Mouse (Mus musculus): ENCODE measurements around the gene Srxn1. TPM values are rescaled to one million over a fixed set of nuclear protein-coding genes. Genes with fewer than 3 reads are reported as not detected.
"Not testable (repeated sequence)": the region's sequence is repeated elsewhere in the genome, so short reads cannot be mapped to it uniquely, and the experiment has no call there.

Gene Srxn1
- polyA plus RNA-seq (2015; fragmentation: Nextera tagmentation; extraction: Ambion mirVana) = 7.4 and 7.7 TPM in 2 replicates

DNA sequence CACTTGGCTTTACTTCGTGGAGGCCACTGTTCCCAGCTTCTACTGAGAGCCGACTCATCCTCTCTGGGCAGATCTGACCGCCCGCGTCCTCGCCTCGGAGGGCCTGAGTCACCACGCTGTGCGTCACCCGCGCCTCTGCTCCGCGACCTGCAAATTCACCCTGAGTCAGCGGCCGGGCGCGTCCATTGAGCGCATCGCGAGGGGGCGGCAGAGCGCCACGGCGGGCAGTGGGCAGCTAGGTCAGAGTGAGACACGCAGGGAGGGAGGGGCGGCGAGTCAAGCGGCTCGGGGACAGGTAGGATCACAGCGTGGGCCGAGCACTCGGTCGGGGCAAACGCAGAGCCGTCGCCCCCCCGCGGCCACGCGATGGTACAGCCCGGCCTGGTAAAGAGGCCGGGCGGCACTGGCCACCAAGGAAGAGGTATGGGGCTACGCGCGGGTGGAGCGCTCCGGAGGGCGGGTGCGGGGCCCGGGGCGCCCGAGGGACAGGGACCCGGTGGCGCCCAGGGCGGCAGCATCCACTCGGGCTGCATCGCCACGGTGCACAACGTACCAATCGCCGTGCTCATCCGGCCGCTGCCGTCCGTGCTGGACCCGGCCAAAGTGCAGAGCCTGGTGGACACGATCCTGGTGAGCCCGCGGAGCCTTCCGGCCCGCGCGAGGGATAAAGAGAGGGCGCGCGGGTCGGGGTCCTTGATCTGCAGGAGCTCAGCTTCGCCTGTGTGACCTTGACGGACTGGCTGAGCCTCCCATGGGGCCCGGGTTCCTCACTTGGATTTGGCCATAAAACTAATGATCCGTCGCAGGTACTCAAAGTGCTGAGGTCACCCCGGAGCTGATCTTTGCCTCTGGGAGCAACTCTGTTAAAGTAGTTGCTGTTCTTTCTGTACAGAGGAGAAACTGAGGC lies at the start of gene Srxn1:
Srxn1 (plus strand) TSS at position 199 of the 907 bp plus-strand sequence.
- Histone ChIP-seq H3K27ac (replicated peaks) (peak within 1 kb of the TSS; percentile 67), H3K4me3 (peak within 1 kb of the TSS; percentile 77), H3K9me3 (no peaks in the 10 kb centered on the region), H3K4me2 (peak within 1 kb of the TSS; percentile 87), H3K27me3 (replicated peaks) (peaks cover 38% of the 10 kb centered on the region), H3K9ac (peak within 1 kb of the TSS; percentile 88), H3K36me3 (peaks cover 8% of the 10 kb centered on the region; the same call in 1 of the 2 replicates), H3K4me1 (peaks cover 15% of the 10 kb centered on the region)
- ATAC-seq (ENCODE audit: extremely low read depth, insufficient number of reproducible peaks, low FRiP score, low TSS enrichment) = peak; percentile 94
- WGBS = 2% methylated on average over 81 of the region's 84 CpGs

DNA sequence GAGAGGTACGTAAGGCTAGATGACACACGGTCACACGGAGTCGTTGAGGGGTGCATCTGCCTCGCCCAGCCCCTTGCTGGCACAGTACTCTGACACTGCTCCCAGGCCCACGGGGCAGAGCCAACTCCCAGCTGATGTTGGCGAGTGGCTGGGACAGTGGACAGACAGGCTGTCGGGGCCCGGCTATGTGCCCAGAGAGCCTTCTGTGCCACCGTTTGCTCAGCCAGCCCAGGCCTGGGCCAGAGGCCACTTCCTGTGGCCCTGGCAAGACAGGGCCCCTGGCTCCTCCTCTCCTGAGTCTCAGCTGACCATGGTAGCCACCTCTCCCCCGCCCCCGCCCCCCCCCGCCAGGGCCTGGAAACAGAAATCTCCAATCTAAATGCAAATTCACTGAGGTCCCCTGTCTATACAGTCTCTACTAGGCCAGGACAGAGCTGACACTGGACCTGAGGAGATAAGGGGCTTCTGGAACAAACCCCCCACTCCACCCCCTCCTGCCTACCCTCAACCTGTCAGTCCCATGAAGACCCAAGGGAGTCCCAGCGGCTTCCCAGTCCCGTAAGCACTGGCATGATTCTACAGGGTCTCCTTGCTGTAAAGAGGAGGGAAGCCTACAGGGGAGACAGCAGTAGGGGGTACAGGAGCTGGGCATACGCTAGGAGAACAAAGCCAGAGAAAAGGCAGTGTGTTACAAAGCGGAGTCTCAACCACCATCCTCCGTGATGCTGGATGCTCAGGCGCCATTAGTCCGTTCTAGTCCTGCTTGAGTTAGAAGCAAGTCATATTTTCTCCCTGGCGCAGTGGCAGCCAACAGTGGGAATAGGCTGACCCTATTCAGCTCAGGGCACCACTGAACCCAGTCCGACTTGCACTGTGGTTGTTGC lies 48.7 kb upstream of the Srxn1 start:
- H3K4me1 ChIP-seq = no peaks in the 10 kb centered on the region
- H3K4me2 ChIP-seq = no peak overlapping the region
- ATAC-seq (ENCODE audit: extremely low read depth, insufficient number of reproducible peaks, low FRiP score, low TSS enrichment) = no peak
- no peaks in the 10 kb centered on the region for H3K36me3 ChIP-seq
- H3K9ac ChIP-seq = no peak overlapping the region
- H3K27me3 ChIP-seq (replicated peaks) = peaks cover 75% of the 10 kb centered on the region
- no peak overlapping the region for H3K4me3 ChIP-seq
- H3K9me3 ChIP-seq = no peaks in the 10 kb centered on the region
- no peak overlapping the region for H3K27ac ChIP-seq (replicated peaks)
- WGBS = 53% methylated on average over 22 of the region's 22 CpGs

GRCm38 (mm10) chr2:152057252-152057563 lies 48.1 kb upstream of the Srxn1 start:
- Histone ChIP-seq H3K4me1 (no peaks in the 10 kb centered on the region), H3K36me3 (no peaks in the 10 kb centered on the region), H3K4me2 (no peak overlapping the region), H3K9me3 (no peaks in the 10 kb centered on the region), H3K27me3 (replicated peaks) (peaks cover 69% of the 10 kb centered on the region), H3K9ac (no peak overlapping the region), H3K4me3 (no peak overlapping the region), H3K27ac (replicated peaks) (no peak overlapping the region)
- WGBS = 67% methylated on average over 9 of the region's 9 CpGs
- ATAC-seq (ENCODE audit: extremely low read depth, insufficient number of reproducible peaks, low FRiP score, low TSS enrichment) = no peak

GRCm38 (mm10) chr2:152062817-152063216 lies 42.5 kb upstream of the Srxn1 start:
- H3K4me2 ChIP-seq; H3K9ac ChIP-seq; H3K4me3 ChIP-seq; H3K4me1 ChIP-seq; H3K27ac ChIP-seq (replicated peaks); H3K9me3 ChIP-seq; ATAC-seq (ENCODE audit: extremely low read depth, insufficient number of reproducible peaks, low FRiP score, low TSS enrichment); H3K36me3 ChIP-seq: not testable (repeated sequence)
- WGBS = 70% methylated on average over 3 of the region's 3 CpGs
- H3K27me3 ChIP-seq (replicated peaks) = peaks cover 27% of the 10 kb centered on the region

- H3K36me3 ChIP-seq = no peaks in the 10 kb centered on the region
- H3K4me2 ChIP-seq = no peak overlapping the region
- no peak overlapping the region for H3K9ac ChIP-seq
- no peak overlapping the region for H3K4me3 ChIP-seq
- 46% methylated on average over 11 of the region's 11 CpGs for WGBS
- no peaks in the 10 kb centered on the region for H3K4me1 ChIP-seq
- 0 out of 2 replicates have a peak, but pooled peaks have one; percentile 14 for ATAC-seq (ENCODE audit: extremely low read depth, insufficient number of reproducible peaks, low FRiP score, low TSS enrichment)
- peaks cover 50% of the 10 kb centered on the region for H3K27me3 ChIP-seq (replicated peaks)
- no peaks in the 10 kb centered on the region for H3K9me3 ChIP-seq
- no peak overlapping the region for H3K27ac ChIP-seq (replicated peaks)
Observed at GRCm38 (mm10) chr2:152068660-152069433, 36.5 kb upstream of the Srxn1 start.

DNA sequence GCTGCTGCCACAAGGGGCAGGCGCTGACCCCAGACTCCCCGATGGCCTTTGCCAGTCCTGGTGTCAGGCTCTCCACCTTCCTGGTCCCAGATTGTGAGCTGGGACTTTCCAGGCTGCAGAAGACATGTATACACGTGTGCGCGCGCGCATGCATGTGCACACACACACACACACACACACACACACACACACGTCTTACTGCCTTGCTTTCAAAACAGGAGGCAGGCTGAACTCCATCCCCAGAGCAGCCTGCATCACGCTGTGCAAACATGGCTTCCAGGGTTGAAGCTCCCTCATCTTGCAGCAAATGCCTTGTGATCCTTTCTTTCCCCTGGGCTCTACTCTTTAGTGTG lies 35.9 kb upstream of the Srxn1 start:
- no peak for ATAC-seq (ENCODE audit: extremely low read depth, insufficient number of reproducible peaks, low FRiP score, low TSS enrichment)
- Histone ChIP-seq H3K9ac (no peak overlapping the region), H3K4me2 (no peak overlapping the region), H3K4me3 (no peak overlapping the region), H3K9me3 (no peaks in the 10 kb centered on the region), H3K27me3 (replicated peaks) (peaks cover 50% of the 10 kb centered on the region), H3K36me3 (no peaks in the 10 kb centered on the region), H3K4me1 (no peaks in the 10 kb centered on the region), H3K27ac (replicated peaks) (no peak overlapping the region)
- WGBS = 60% methylated on average over 9 of the region's 9 CpGs

DNA sequence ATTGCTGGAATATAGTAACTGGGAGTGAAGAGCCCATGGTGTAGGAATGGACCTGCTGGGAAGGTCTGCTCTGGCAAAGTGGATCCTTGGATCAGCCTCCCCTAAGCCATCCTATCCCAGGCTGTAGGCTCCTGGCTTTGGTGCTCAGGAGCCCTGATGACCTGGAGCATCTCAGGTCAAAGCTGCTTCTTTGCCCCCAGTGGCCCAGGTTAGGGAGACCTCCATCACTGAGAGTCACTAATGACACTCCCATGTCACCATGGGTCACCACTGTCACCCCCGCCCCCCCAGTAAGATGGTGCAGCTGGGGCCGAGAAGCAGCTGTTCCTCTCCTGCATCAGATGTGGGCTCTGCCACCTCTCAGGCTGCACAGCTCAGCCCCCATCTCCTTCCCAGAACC lies 35.4 kb upstream of the Srxn1 start:
- Histone ChIP-seq H3K4me2 (no peak overlapping the region), H3K27me3 (replicated peaks) (peaks cover 51% of the 10 kb centered on the region), H3K9ac (no peak overlapping the region), H3K4me3 (no peak overlapping the region), H3K27ac (replicated peaks) (no peak overlapping the region), H3K9me3 (no peaks in the 10 kb centered on the region), H3K36me3 (no peaks in the 10 kb centered on the region), H3K4me1 (no peaks in the 10 kb centered on the region)
- 75% methylated on average over 2 of the region's 2 CpGs for WGBS
- ATAC-seq (ENCODE audit: extremely low read depth, insufficient number of reproducible peaks, low FRiP score, low TSS enrichment) = no peak

DNA sequence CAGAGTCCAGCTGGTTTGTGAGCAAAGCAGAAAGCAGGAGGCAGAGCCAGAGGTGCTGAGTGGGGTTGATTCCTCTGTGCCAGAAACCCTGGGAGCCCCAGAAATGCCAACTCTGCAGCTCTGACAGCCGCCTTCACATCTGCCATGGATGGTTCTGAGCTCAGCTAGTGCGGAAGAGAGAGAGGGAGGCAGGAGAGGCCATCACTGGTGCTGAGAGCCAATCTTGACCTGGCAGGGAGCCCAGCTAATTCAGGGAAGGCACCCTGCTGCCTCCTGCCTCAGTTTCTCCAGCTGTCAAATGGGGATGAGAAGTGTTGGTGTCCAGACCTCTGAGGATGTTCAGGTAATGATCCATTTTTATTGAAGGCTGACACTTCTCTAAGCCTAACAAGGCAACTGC lies 30.8 kb upstream of the Srxn1 start:
- no peak for ATAC-seq (ENCODE audit: extremely low read depth, insufficient number of reproducible peaks, low FRiP score, low TSS enrichment)
- Histone ChIP-seq H3K9ac (no peak overlapping the region), H3K4me1 (no peaks in the 10 kb centered on the region), H3K4me3 (no peak overlapping the region), H3K27ac (replicated peaks) (no peak overlapping the region), H3K27me3 (replicated peaks) (peaks cover 86% of the 10 kb centered on the region), H3K9me3 (no peaks in the 10 kb centered on the region), H3K36me3 (no peaks in the 10 kb centered on the region), H3K4me2 (no peak overlapping the region)
- 63% methylated on average over 2 of the region's 2 CpGs for WGBS

DNA sequence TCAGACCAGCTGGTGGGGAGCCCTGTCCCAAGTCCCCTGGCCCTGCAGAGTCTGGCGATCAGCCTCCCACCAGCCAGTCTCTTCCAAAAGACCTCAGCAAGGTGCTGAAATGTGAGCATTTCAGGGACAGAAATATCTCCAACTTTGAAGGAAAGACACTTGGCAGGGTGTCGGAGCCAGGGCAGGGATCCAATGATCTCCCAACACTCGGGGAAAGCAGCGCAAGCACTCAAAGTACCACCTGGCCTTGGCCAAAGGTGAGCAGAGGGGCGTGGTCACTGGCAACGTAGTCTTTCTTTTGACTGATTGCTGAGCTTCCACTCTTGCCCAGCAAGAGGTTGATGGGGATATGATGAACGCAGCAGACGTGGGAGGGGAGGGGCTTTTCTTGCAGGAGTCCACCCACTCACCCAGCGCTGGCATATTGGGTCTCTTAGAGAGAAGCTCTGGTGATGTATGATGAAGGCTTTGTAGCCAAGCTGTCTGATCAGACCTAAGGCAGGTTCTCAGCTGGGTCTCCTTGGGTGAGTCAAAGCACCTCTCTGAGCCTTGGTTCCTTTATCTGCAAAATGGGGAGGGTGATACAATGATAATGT lies 29.9 kb upstream of the Srxn1 start:
- 32% methylated on average over 9 of the region's 9 CpGs for WGBS
- Histone ChIP-seq H3K27ac (replicated peaks) (no peak overlapping the region), H3K36me3 (no peaks in the 10 kb centered on the region), H3K9ac (no peak overlapping the region), H3K9me3 (no peaks in the 10 kb centered on the region), H3K4me2 (no peak overlapping the region), H3K4me3 (no peak overlapping the region), H3K4me1 (no peaks in the 10 kb centered on the region), H3K27me3 (replicated peaks) (peaks cover 86% of the 10 kb centered on the region)
- ATAC-seq (ENCODE audit: extremely low read depth, insufficient number of reproducible peaks, low FRiP score, low TSS enrichment) = no peak

- H3K9ac ChIP-seq = no peak overlapping the region
- H3K27me3 ChIP-seq (replicated peaks) = peaks cover 94% of the 10 kb centered on the region
- peaks cover 15% of the 10 kb centered on the region for H3K4me1 ChIP-seq
- no peak overlapping the region for H3K4me2 ChIP-seq
- 57% methylated on average over 3 of the region's 3 CpGs for WGBS
- H3K9me3 ChIP-seq = no peaks in the 10 kb centered on the region
- no peaks in the 10 kb centered on the region for H3K36me3 ChIP-seq
- no peak for ATAC-seq (ENCODE audit: extremely low read depth, insufficient number of reproducible peaks, low FRiP score, low TSS enrichment)
- no peak overlapping the region for H3K27ac ChIP-seq (replicated peaks)
- no peak overlapping the region for H3K4me3 ChIP-seq
Observed at GRCm38 (mm10) chr2:152077337-152077736, 28.0 kb upstream of the Srxn1 start.
